Mouse (Mus musculus) megakaryocyte, embryonic 14.5 days (primary cell): ENCODE results near the gene Ccdc189.

Source experiments
- FLI1 ChIP-seq: IDR thresholded peaks from 2 replicates; pipeline ENCODE4 v1.6.1; 2012; ENCODE audit warnings: low read length, inconsistent platforms, mixed read lengths
- GATA1 ChIP-seq: IDR thresholded peaks from 3 replicates; pipeline ENCODE4 v1.6.1; 2012; ENCODE audit warnings: mixed read lengths, low read length, inconsistent platforms, borderline replicate concordance

DNA sequence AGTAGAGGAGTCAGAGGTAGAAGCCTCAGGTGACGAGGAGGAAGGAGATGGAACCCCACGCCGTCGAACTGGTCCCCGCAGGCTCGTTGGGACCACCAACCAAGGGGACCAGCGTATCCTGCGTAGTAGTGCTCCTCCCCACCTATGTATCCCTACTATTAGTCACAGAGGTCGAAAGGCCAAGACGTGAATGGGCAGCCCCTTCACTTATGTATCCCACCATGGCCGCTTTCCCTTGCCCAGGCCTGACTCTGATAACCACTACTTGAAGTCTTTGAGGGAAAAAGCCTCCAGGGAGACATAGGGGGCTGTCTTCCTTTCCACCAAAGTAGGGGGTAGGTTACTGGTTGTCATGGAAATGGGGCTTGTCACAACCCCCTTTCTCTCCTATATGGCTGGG lies 27.8 kb downstream of the Ccdc189 start:
- TF ChIP-seq GATA1 (no peak), FLI1 (no peak)
